Mouse (Mus musculus): ENCODE data around the gene Dscam.

- TF ChIP-seq POLR2A (IDR thresholded peaks at IDR 0.05; ENCODE audit: borderline replicate concordance, extremely low read depth, insufficient read depth, insufficient read length, poor library complexity, severe bottlenecking) (no peak), CTCF (IDR thresholded peaks at IDR 0.05; ENCODE audit: borderline replicate concordance, extremely low read depth, insufficient read depth, insufficient read length) (no peak)
Measured at GRCm38 (mm10) chr16:96634097-96634790, 536.3 kb downstream of the Dscam start.
